Mouse (Mus musculus) C2C12 (cell line): Measurements from ENCODE around the gene Pitx2.

Source experiments
- CEBPB ChIP-seq: IDR thresholded peaks from one replicate; pipeline ENCODE4 v1.6.1; 2011; ENCODE audit warnings: low read depth, mild to moderate bottlenecking, control low read depth, moderate library complexity
- CTCF ChIP-seq: IDR thresholded peaks from one replicate; pipeline ENCODE4 v1.5.1; 2011; ENCODE audit not compliant: control insufficient read depth, insufficient read depth, insufficient read length

- TF ChIP-seq CTCF (no peak), CEBPB (no peak)
These were observed 9.6 kb downstream of the Pitx2 start for GRCm38 (mm10) chr3:129209266-129209665.
